Mouse (Mus musculus) forebrain, embryonic 12.5 days (tissue): Measurements from ENCODE around the gene Hspg2. TPM values are rescaled to one million over a fixed set of nuclear protein-coding genes. Genes with fewer than 3 reads are reported as not detected.

Experiments used
- ATAC-seq: fragments of 200-750 bp; cut with Nextera tagmentation; 2 replicates; pipeline ENCODE4 v1.8.0; 2017; ENCODE audit warnings: moderate TSS enrichment; ENCODE audit not compliant: low FRiP score
- H3K27ac ChIP-seq: fragments of 300-500 bp; sonication (generic); 2 replicates; pipeline ENCODE4 v1.5.1; 2016; ENCODE audit warnings: mild to moderate bottlenecking
- H3K27me3 ChIP-seq: fragments of 300-500 bp; sonication (generic); 2 replicates; pipeline ENCODE4 v1.6.1; 2016; ENCODE audit warnings: mild to moderate bottlenecking
- H3K36me3 ChIP-seq: fragments of 300-500 bp; sonication (generic); replicated peaks from 2 replicates; pipeline ENCODE4 v1.6.1; 2016; ENCODE audit warnings: mild to moderate bottlenecking
- H3K4me1 ChIP-seq: fragments of 300-500 bp; sonication (generic); 2 replicates; pipeline ENCODE4 v1.6.1; 2016
- H3K4me2 ChIP-seq: fragments of 300-500 bp; sonication (generic); 2 replicates; pipeline ENCODE4 v1.6.1; 2016; ENCODE audit warnings: mild to moderate bottlenecking, moderate library complexity
- H3K4me3 ChIP-seq: fragments of 300-500 bp; sonication (generic); replicated peaks from 2 replicates; pipeline ENCODE4 v1.5.1; 2016; ENCODE audit warnings: mild to moderate bottlenecking
- H3K9ac ChIP-seq: fragments of 300-500 bp; sonication (generic); 2 replicates; pipeline ENCODE4 v1.6.1; 2016; ENCODE audit warnings: mild to moderate bottlenecking
- H3K9me3 ChIP-seq: fragments of 300-500 bp; sonication (generic); 2 replicates; pipeline ENCODE4 v1.6.1; 2016
- WGBS: fragments of 180-500 bp; shearing (Covaris S2); methylation state at CpG from one replicate; pipeline ENCODE4 v1.1.7; 2016; 5-methylcytosine and 5-hydroxymethylcytosine counted together
- microRNA-seq: library from miRNA; unstranded; fragments of <30 nt; microRNA quantifications from one replicate; pipeline ENCODE4, GENCODE M21; 2017
- polyA plus RNA-seq: library from polyadenylated mRNA; unstranded; fragments of >200 nt; fragmentation: Nextera tagmentation; extraction: Ambion mirVana; gene quantifications from 2 replicates; pipeline ENCODE4 v1.2.1, GENCODE M21; 2016

Gene Hspg2
- polyA plus RNA-seq, 1 experiment from 2014 or later = 8.9 TPM

DNA sequence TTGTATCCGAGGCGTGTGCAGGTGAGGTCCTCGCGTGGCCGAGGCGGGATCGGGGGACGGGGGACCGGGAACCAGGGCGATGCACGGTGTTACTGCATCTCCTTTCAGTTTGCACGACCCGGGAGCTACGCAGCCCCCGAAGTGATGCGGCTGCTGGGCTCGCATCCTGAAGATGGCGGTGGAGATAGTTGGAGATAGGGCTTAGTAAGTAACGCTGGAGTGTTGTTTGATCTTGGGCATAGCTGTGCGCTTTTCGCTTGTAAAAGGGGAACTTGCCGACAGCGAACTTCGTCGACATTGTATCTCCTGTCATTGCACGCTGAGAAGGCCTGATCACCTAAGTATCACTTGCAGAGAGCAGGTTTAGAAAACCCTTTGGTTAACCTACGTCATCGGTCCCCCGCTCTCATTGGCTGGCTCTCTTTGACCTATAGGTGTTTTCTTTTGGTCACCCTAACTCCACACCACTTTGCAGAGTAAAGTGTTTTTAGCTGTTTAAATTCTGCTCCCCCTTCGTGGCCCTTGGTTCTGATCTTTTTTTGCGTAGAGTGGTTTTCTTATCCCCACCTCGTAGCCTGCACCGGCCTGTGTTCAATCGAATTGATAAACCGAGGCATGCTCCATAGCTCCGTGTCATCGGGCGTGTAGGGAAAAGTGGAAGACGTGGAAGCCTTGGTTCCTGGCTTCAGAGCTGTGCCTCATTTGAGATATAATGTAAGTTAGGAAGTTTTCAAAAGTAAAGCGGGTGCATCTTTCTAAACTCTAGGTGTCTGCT is 126.1 kb downstream of the Hspg2 start:
- 5% methylated on average over 40 of the region's 40 CpGs for WGBS
- H3K27ac ChIP-seq = peak overlapping the region; percentile 99
- H3K4me3 ChIP-seq = peak overlapping the region; percentile 80
- no peaks in the 10 kb centered on the region; the same call in 1 of the 2 replicates for H3K27me3 ChIP-seq
- H3K36me3 ChIP-seq = no peaks in the 10 kb centered on the region
- no peaks in the 10 kb centered on the region for H3K9me3 ChIP-seq
- H3K4me1 ChIP-seq = peaks cover 37% of the 10 kb centered on the region
- peak; percentile 16; the same call in 1 of the 2 replicates for ATAC-seq
- peak overlapping the region; percentile 92 for H3K9ac ChIP-seq
- peak overlapping the region; percentile 82 for H3K4me2 ChIP-seq

DNA sequence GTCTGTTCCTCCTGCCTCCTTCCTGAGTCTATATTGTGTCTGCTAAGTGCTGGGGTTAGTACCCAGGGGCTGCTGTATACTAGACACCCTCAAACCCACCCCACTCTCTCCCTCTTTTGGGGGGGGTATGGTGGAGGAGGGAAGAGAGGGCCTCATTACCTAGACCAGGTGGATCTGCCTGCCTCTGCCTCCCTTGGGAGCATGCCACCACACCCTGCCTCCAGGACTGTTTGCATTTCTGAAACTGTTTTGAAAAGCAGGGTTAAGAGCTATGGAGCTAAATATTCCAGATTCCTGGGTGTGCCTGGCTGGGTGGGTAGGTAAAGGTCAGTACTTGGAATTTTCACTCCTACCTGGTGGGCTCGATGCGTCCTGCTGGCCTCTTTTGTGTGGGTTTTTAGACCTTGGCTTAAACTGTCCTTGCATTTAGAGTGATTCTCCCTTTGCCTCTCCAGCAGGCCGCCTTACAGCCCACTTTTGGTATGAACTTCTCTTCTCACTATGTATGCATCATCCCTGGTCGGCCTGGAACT is 128.6 kb downstream of the Hspg2 start:
- WGBS = 93% methylated on average over 4 of the region's 4 CpGs
- no peak overlapping the region for H3K27ac ChIP-seq
- no peaks in the 10 kb centered on the region for H3K27me3 ChIP-seq
- H3K9ac ChIP-seq = no peak overlapping the region
- no peaks in the 10 kb centered on the region for H3K36me3 ChIP-seq
- no peaks in the 10 kb centered on the region for H3K9me3 ChIP-seq
- no peak overlapping the region for H3K4me2 ChIP-seq
- ATAC-seq = no peak
- no peak overlapping the region for H3K4me3 ChIP-seq
- H3K4me1 ChIP-seq = peaks cover 43% of the 10 kb centered on the region

DNA sequence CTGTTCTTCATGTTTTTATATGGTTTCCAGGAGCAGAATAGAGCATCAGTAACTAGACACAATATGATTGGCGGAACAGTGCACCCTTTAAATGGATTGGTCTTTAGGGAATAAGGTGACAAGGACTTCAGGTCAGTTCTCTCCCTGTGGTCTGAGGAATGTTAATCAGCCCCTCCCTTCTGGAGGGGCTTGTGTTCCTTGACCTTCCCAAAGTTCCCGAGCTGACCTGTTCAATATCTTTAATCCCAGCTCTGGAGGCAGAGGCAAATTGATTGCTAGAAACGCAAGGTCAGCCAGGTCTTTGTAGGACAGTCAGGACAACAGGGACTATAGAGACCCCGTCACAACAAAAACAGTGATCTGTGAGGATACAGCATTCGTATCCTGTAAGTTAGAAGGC is 130.0 kb downstream of the Hspg2 start:
- H3K27me3 ChIP-seq = no peaks in the 10 kb centered on the region
- H3K4me2 ChIP-seq = no peak overlapping the region
- no peak for ATAC-seq
- WGBS = 66% methylated on average over 5 of the region's 5 CpGs
- peaks cover 48% of the 10 kb centered on the region for H3K4me1 ChIP-seq
- no peak overlapping the region for H3K4me3 ChIP-seq
- no peaks in the 10 kb centered on the region for H3K36me3 ChIP-seq
- H3K9ac ChIP-seq = no peak overlapping the region
- H3K9me3 ChIP-seq = no peaks in the 10 kb centered on the region
- H3K27ac ChIP-seq = no peak overlapping the region

DNA sequence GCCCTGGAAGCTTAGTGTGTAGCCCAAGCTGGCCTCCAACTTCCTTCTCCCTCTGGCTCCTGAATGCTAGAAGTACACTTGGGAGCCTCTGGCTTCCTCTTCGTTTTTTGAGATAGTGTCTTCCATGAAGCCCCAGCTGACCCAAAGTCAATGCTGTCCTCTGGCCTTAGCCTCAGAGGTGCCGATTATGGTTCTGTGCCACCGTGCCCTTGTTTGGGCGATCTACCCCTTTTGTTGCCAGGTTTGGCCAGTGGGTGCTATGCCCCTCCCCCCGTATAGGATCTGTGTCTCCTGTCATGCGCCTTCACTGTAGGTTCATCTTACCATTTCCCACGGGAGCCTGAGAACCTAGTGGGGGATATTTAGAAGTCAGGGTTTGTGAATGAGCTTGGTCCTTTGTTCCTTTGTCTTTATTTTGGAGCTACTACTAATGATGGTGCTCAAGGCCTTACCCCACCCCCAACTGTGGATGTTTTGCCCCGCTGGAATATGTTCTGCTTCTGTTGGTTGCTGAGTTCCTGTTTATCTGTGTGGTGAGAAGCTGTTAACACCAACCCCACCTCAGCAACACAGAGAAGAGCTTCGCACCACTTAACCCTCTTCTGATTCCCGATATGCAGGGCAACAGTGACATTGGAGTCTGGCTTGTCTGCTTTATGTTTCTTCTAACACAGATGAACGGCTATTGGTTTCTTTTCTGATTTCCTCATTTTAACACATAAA is 135.0 kb downstream of the Hspg2 start:
- peaks cover 37% of the 10 kb centered on the region for H3K36me3 ChIP-seq
- no peak for ATAC-seq
- H3K4me1 ChIP-seq = peaks cover 18% of the 10 kb centered on the region
- no peak overlapping the region for H3K9ac ChIP-seq
- WGBS = 85% methylated on average over 11 of the region's 11 CpGs
- H3K4me3 ChIP-seq = no peak overlapping the region
- no peaks in the 10 kb centered on the region for H3K27me3 ChIP-seq
- H3K4me2 ChIP-seq = no peak overlapping the region
- no peaks in the 10 kb centered on the region for H3K9me3 ChIP-seq
- no peak overlapping the region for H3K27ac ChIP-seq

DNA sequence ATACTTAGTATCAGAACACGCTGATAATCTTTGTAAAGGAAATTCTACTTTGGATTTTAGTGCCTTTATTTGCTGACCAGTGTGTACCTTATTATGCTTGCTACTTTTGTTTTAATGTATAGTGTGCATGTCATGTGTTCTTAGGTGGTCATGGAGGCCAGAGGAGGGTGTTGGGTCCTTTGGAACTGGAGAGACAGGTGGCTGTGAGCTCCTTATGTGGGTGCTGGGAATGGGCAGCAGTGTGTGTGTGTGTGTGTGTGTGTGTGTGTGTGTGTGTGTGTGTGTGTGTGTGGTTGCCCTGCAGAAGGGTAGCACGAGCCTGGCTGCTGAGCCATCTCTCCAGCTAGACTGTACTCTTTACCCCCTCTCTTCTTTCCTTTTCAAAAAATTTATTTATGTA is 138.5 kb downstream of the Hspg2 start:
- peaks cover 6% of the 10 kb centered on the region; the same call in 1 of the 2 replicates for H3K4me1 ChIP-seq
- H3K4me2 ChIP-seq = no peak overlapping the region
- no peak for ATAC-seq
- no peaks in the 10 kb centered on the region for H3K27me3 ChIP-seq
- H3K9ac ChIP-seq = no peak overlapping the region
- no peak overlapping the region for H3K4me3 ChIP-seq
- no peaks in the 10 kb centered on the region for H3K9me3 ChIP-seq
- H3K36me3 ChIP-seq = peaks cover 71% of the 10 kb centered on the region
- no peak overlapping the region for H3K27ac ChIP-seq
- 95% methylated on average over 2 of the region's 2 CpGs for WGBS

DNA sequence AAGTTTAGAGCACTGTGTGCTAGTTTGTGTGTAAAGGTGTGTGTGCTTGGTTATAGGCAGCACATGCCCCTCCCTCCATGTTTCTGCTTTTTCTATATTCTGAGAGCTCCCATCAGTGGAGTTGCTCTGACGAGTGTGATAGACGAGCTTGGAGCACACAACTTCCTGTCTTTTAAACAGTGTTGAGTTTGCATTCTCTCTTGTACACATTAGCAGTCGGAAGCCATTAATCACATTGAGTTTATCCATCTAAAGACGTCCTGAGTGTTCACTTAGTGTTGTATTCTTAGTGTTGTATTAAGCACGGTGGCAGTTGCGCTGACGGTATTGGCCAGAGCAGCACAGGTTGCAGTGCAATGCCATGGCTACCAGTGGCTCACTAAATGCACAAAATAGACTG is 140.7 kb downstream of the Hspg2 start:
- H3K9me3 ChIP-seq = no peaks in the 10 kb centered on the region
- H3K9ac ChIP-seq = no peak overlapping the region
- no peaks in the 10 kb centered on the region for H3K27me3 ChIP-seq
- WGBS = 93% methylated on average over 7 of the region's 7 CpGs
- ATAC-seq = no peak
- no peak overlapping the region for H3K4me3 ChIP-seq
- no peak overlapping the region for H3K27ac ChIP-seq
- no peaks in the 10 kb centered on the region for H3K4me1 ChIP-seq
- H3K36me3 ChIP-seq = peaks cover 93% of the 10 kb centered on the region
- no peak overlapping the region for H3K4me2 ChIP-seq

DNA sequence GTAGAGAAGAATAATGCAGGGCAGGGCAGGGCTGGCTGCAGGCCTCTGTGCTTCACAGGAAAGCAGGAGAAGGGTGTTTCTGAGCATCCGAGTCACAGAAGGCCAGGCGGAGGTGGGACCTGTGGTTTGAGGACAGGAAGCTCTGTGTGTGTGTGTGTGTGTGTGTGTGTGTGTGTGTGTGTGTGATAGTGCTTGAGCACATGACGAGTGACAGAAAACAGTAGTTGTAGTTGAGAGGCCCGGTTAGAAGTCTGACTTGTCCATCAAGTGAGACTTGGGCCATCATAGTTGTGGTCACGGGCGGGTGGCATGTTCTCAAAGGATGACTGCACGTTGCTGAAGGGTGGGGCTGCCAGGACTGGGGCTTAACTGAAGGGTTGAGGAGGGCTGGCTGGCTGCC is 141.1 kb downstream of the Hspg2 start:
- no peak overlapping the region for H3K9ac ChIP-seq
- 91% methylated on average over 7 of the region's 7 CpGs for WGBS
- H3K4me2 ChIP-seq = no peak overlapping the region
- no peaks in the 10 kb centered on the region for H3K4me1 ChIP-seq
- no peak for ATAC-seq
- peaks cover 95% of the 10 kb centered on the region for H3K36me3 ChIP-seq
- no peaks in the 10 kb centered on the region for H3K9me3 ChIP-seq
- no peaks in the 10 kb centered on the region for H3K27me3 ChIP-seq
- H3K4me3 ChIP-seq = no peak overlapping the region
- H3K27ac ChIP-seq = no peak overlapping the region

DNA sequence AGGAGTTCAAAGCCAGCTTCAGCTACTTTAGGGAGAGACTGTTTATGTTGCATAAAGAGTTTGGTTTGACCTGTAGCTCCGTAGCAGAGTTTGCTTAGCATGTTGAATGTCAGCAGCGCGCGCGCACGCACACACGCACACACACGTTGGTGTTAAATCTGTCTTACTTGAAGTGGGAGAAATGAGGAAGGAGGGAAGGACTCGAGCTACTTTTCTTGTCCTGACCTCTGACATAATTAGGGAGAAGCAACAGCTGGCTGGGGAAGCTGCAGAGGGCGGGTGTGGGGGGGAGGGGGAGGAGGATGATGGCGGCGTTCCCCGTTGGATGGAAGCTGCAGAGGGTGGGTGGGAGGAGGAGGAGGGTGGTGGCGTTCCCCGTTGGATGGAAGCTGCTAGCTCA is 141.7 kb downstream of the Hspg2 start:
- no peak for ATAC-seq
- peaks cover 94% of the 10 kb centered on the region for H3K36me3 ChIP-seq
- H3K9me3 ChIP-seq = no peaks in the 10 kb centered on the region
- no peaks in the 10 kb centered on the region for H3K27me3 ChIP-seq
- H3K4me2 ChIP-seq = no peak overlapping the region
- WGBS = 83% methylated on average over 15 of the region's 15 CpGs
- H3K4me3 ChIP-seq = no peak overlapping the region
- no peak overlapping the region for H3K9ac ChIP-seq
- no peak overlapping the region for H3K27ac ChIP-seq
- no peaks in the 10 kb centered on the region for H3K4me1 ChIP-seq

Small RNA genes lying within 50 kb of the gene (microRNA-seq; reads per million reads assigned to microRNA genes)
- 2.4 reads per million, percentile 3 among the genes with 10 or more reads in this experiment for gene Mir7018

Other genes starting within 250 kb of the Hspg2 start
- gene Wnt4, start 191.3 kb upstream of the Hspg2 start, polyA plus RNA-seq = 0.36 and 0.52 TPM in 2 replicates
- gene Cdc42, start 111.0 kb upstream of the Hspg2 start, polyA plus RNA-seq = 584 and 589 TPM in 2 replicates
- not detected in 2 replicates for gene Cela3a, start 59.0 kb upstream of the Hspg2 start, polyA plus RNA-seq
- not detected in 2 replicates for gene Cela3b, start 38.2 kb upstream of the Hspg2 start, polyA plus RNA-seq
- not detected in 2 replicates for gene 1700013G24Rik, start 15.5 kb upstream of the Hspg2 start, polyA plus RNA-seq
- not detected in 2 replicates for gene Ldlrad2, start 105.8 kb downstream of the Hspg2 start, polyA plus RNA-seq
- gene Usp48, start 125.0 kb downstream of the Hspg2 start, polyA plus RNA-seq = 85.1 and 87.1 TPM in 2 replicates
- 7.3 and 8.6 TPM in 2 replicates for gene Rap1gap, start 196.0 kb downstream of the Hspg2 start, polyA plus RNA-seq